Mouse (Mus musculus): ENCODE data around the gene Lmo2. TPM values are rescaled to one million over a fixed set of nuclear protein-coding genes. Genes with fewer than 3 reads are reported as not detected.
A peak's percentile ranks its signal among the peaks of the same experiment; 100 is the strongest.

Lmo2 gene
- polyA plus RNA-seq, 1 experiment from 2014 or later: 30.2 TPM

- 80% methylated on average over 4 of the region's 4 CpGs for WGBS
- Histone ChIP-seq H3K9ac (ENCODE audit: low read length) (no peak overlapping the region), H3K9me3 (replicated peaks; ENCODE audit: control insufficient read depth, low read length) (no peaks in the 10 kb centered on the region), H3K27me3 (replicated peaks; ENCODE audit: control insufficient read depth, insufficient read depth, low read length) (peaks cover 7% of the 10 kb centered on the region; the same call in 1 of the 2 replicates), H3K27ac (ENCODE audit: low read depth, low read length) (no peak overlapping the region), H3K4me2 (ENCODE audit: low read length) (no peak overlapping the region), H3K4me3 (ENCODE audit: low read depth, low read length) (no peak overlapping the region), H3K36me3 (ENCODE audit: control insufficient read depth, insufficient read depth, low read length) (no peaks in the 10 kb centered on the region), H3K4me1 (ENCODE audit: control insufficient read depth, insufficient read depth, low read length) (peaks cover 5% of the 10 kb centered on the region; the same call in 1 of the 2 replicates)
- DNase-seq (ENCODE audit: low spot score) (no peak), ATAC-seq (no peak)
Observed at GRCm38 (mm10) chr2:103968186-103968585, 10.4 kb downstream of the Lmo2 start.

- no peaks in the 10 kb centered on the region for H3K36me3 ChIP-seq (ENCODE audit: control insufficient read depth, insufficient read depth, low read length)
- peaks cover 7% of the 10 kb centered on the region; the same call in 1 of the 2 replicates for H3K27me3 ChIP-seq (replicated peaks; ENCODE audit: control insufficient read depth, insufficient read depth, low read length)
- H3K27ac ChIP-seq (ENCODE audit: low read depth, low read length): 0 out of 2 replicates have a peak overlapping the region, but pooled peaks have one; percentile 35
- H3K9ac ChIP-seq (ENCODE audit: low read length): peak overlapping the region; percentile 91
- DNase-seq (ENCODE audit: low spot score) (no peak), ATAC-seq (no peak)
- H3K4me2 ChIP-seq (ENCODE audit: low read length): peak overlapping the region; percentile 68
- H3K4me3 ChIP-seq (ENCODE audit: low read depth, low read length): peak overlapping the region; percentile 71
- H3K4me1 ChIP-seq (ENCODE audit: control insufficient read depth, insufficient read depth, low read length): peaks cover 5% of the 10 kb centered on the region; the same call in 1 of the 2 replicates
- 18% methylated on average over 10 of the region's 10 CpGs for WGBS
- H3K9me3 ChIP-seq (replicated peaks; ENCODE audit: control insufficient read depth, low read length): no peaks in the 10 kb centered on the region
Observed at GRCm38 (mm10) chr2:103968919-103969436, 11.2 kb downstream of the Lmo2 start.

- Histone ChIP-seq H3K27ac (ENCODE audit: low read depth, low read length) (peak overlapping the region; percentile 35; the same call in 1 of the 2 replicates), H3K36me3 (ENCODE audit: control insufficient read depth, insufficient read depth, low read length) (no peaks in the 10 kb centered on the region), H3K9ac (ENCODE audit: low read length) (peak overlapping the region; percentile 91), H3K4me2 (ENCODE audit: low read length) (peak overlapping the region; percentile 68), H3K4me1 (ENCODE audit: control insufficient read depth, insufficient read depth, low read length) (peaks cover 5% of the 10 kb centered on the region; the same call in 1 of the 2 replicates), H3K27me3 (replicated peaks; ENCODE audit: control insufficient read depth, insufficient read depth, low read length) (peaks cover 7% of the 10 kb centered on the region; the same call in 1 of the 2 replicates), H3K4me3 (ENCODE audit: low read depth, low read length) (peak overlapping the region; percentile 71), H3K9me3 (replicated peaks; ENCODE audit: control insufficient read depth, low read length) (no peaks in the 10 kb centered on the region)
- DNase-seq (ENCODE audit: low spot score) (peak; percentile 69), ATAC-seq (peak; percentile 77)
- under 1% methylated on average over 40 of the region's 40 CpGs for WGBS
Observed at GRCm38 (mm10) chr2:103969437-103970040, 11.8 kb downstream of the Lmo2 start.

GRCm38 (mm10) chr2:103970041-103970790, 12.4 kb downstream of the Lmo2 start:
- peaks cover 5% of the 10 kb centered on the region; the same call in 1 of the 2 replicates for H3K4me1 ChIP-seq (ENCODE audit: control insufficient read depth, insufficient read depth, low read length)
- peak overlapping the region; percentile 68 for H3K4me2 ChIP-seq (ENCODE audit: low read length)
- no peaks in the 10 kb centered on the region for H3K9me3 ChIP-seq (replicated peaks; ENCODE audit: control insufficient read depth, low read length)
- ATAC-seq (peak; percentile 66), DNase-seq (ENCODE audit: low spot score) (peak; percentile 57)
- H3K9ac ChIP-seq (ENCODE audit: low read length): peak overlapping the region; percentile 91
- H3K27ac ChIP-seq (ENCODE audit: low read depth, low read length): peak overlapping the region; percentile 75
- peaks cover 7% of the 10 kb centered on the region; the same call in 1 of the 2 replicates for H3K27me3 ChIP-seq (replicated peaks; ENCODE audit: control insufficient read depth, insufficient read depth, low read length)
- under 1% methylated on average over 64 of the region's 79 CpGs for WGBS
- peak overlapping the region; percentile 71 for H3K4me3 ChIP-seq (ENCODE audit: low read depth, low read length)
- no peaks in the 10 kb centered on the region for H3K36me3 ChIP-seq (ENCODE audit: control insufficient read depth, insufficient read depth, low read length)

- Histone ChIP-seq H3K9me3 (replicated peaks; ENCODE audit: control insufficient read depth, low read length) (no peaks in the 10 kb centered on the region), H3K27ac (ENCODE audit: low read depth, low read length) (peak overlapping the region; percentile 75; the same call in 1 of the 2 replicates), H3K27me3 (replicated peaks; ENCODE audit: control insufficient read depth, insufficient read depth, low read length) (peaks cover 7% of the 10 kb centered on the region; the same call in 1 of the 2 replicates), H3K4me2 (ENCODE audit: low read length) (peak overlapping the region; percentile 68), H3K36me3 (ENCODE audit: control insufficient read depth, insufficient read depth, low read length) (no peaks in the 10 kb centered on the region), H3K4me1 (ENCODE audit: control insufficient read depth, insufficient read depth, low read length) (peaks cover 5% of the 10 kb centered on the region; the same call in 1 of the 2 replicates), H3K9ac (ENCODE audit: low read length) (peak overlapping the region; percentile 91), H3K4me3 (ENCODE audit: low read depth, low read length) (peak overlapping the region; percentile 71)
- ATAC-seq: peak; percentile 13
- WGBS: 2% methylated on average over 32 of the region's 32 CpGs
- DNase-seq (ENCODE audit: low spot score): no peak
Observed at GRCm38 (mm10) chr2:103970791-103971649, 13.2 kb downstream of the Lmo2 start.

GRCm38 (mm10) chr2:103971838-103972237, 14.1 kb downstream of the Lmo2 start:
- Histone ChIP-seq H3K4me3 (ENCODE audit: low read depth, low read length) (no peak overlapping the region), H3K4me2 (ENCODE audit: low read length) (peak overlapping the region; percentile 68; the same call in 1 of the 2 replicates)
- ATAC-seq: no peak

GRCm38 (mm10) chr2:103975904-103976303, 18.1 kb downstream of the Lmo2 start:
- Histone ChIP-seq H3K9ac (ENCODE audit: low read length) (no peak overlapping the region), H3K4me1 (ENCODE audit: control insufficient read depth, insufficient read depth, low read length) (peaks cover 7% of the 10 kb centered on the region), H3K9me3 (replicated peaks; ENCODE audit: control insufficient read depth, low read length) (no peaks in the 10 kb centered on the region), H3K4me3 (ENCODE audit: low read depth, low read length) (no peak overlapping the region), H3K4me2 (ENCODE audit: low read length) (no peak overlapping the region), H3K36me3 (ENCODE audit: control insufficient read depth, insufficient read depth, low read length) (no peaks in the 10 kb centered on the region), H3K27ac (ENCODE audit: low read depth, low read length) (no peak overlapping the region), H3K27me3 (replicated peaks; ENCODE audit: control insufficient read depth, insufficient read depth, low read length) (peaks cover 3% of the 10 kb centered on the region; the same call in 1 of the 2 replicates)
- DNase-seq (ENCODE audit: low spot score) (no peak), ATAC-seq (no peak)
- 90% methylated on average over 7 of the region's 7 CpGs for WGBS

More at GRCm38 (mm10) chr2:103971838-103972237, 14.1 kb downstream of the Lmo2 start:
- H3K4me1 ChIP-seq (ENCODE audit: control insufficient read depth, insufficient read depth, low read length): peaks cover 5% of the 10 kb centered on the region; the same call in 1 of the 2 replicates
- H3K27me3 ChIP-seq (replicated peaks; ENCODE audit: control insufficient read depth, insufficient read depth, low read length): peaks cover 7% of the 10 kb centered on the region; the same call in 1 of the 2 replicates
- no peak overlapping the region for H3K27ac ChIP-seq (ENCODE audit: low read depth, low read length)
- 7% methylated on average over 3 of the region's 3 CpGs for WGBS
- no peak overlapping the region for H3K9ac ChIP-seq (ENCODE audit: low read length)
- no peak for DNase-seq (ENCODE audit: low spot score)
- no peaks in the 10 kb centered on the region for H3K36me3 ChIP-seq (ENCODE audit: control insufficient read depth, insufficient read depth, low read length)
- H3K9me3 ChIP-seq (replicated peaks; ENCODE audit: control insufficient read depth, low read length): no peaks in the 10 kb centered on the region

GRCm38 (mm10) chr2:103977216-103977615, 19.4 kb downstream of the Lmo2 start:
- H3K27ac ChIP-seq (ENCODE audit: low read depth, low read length): no peak overlapping the region
- peak; percentile 29 for DNase-seq (ENCODE audit: low spot score)
- H3K4me2 ChIP-seq (ENCODE audit: low read length): no peak overlapping the region
- WGBS: 44% methylated on average over 8 of the region's 8 CpGs
- H3K4me3 ChIP-seq (ENCODE audit: low read depth, low read length): no peak overlapping the region
- peaks cover 3% of the 10 kb centered on the region; the same call in 1 of the 2 replicates for H3K27me3 ChIP-seq (replicated peaks; ENCODE audit: control insufficient read depth, insufficient read depth, low read length)
- no peaks in the 10 kb centered on the region for H3K36me3 ChIP-seq (ENCODE audit: control insufficient read depth, insufficient read depth, low read length)
- H3K9me3 ChIP-seq (replicated peaks; ENCODE audit: control insufficient read depth, low read length): no peaks in the 10 kb centered on the region
- H3K9ac ChIP-seq (ENCODE audit: low read length): no peak overlapping the region
- peaks cover 6% of the 10 kb centered on the region for H3K4me1 ChIP-seq (ENCODE audit: control insufficient read depth, insufficient read depth, low read length)
- no peak for ATAC-seq
